Mouse (Mus musculus) limb, embryonic 11.5 days (tissue): Measurements from ENCODE around the gene Myo1a. TPM values are rescaled to one million over a fixed set of nuclear protein-coding genes. Genes with fewer than 3 reads are reported as not detected.

Experiments used
- polyA plus RNA-seq: library from polyadenylated mRNA; unstranded; fragments of >200 nt; fragmentation: Nextera tagmentation; extraction: Ambion mirVana; gene quantifications from 2 replicates; pipeline ENCODE4 v1.2.1, GENCODE M21; 2014

Myo1a gene
- polyA plus RNA-seq, 1 experiment from 2014 or later = 0.61 TPM

Other genes with a start within 250 kb of the Myo1a start
- gene Stac3, start 203.5 kb upstream of the Myo1a start, polyA plus RNA-seq = 0.21 and 0.34 TPM in 2 replicates
- gene Ndufa4l2, start 190.2 kb upstream of the Myo1a start, polyA plus RNA-seq = 0.48 and 0.96 TPM in 2 replicates
- 102 and 104 TPM in 2 replicates for gene Shmt2, start 182.7 kb upstream of the Myo1a start, polyA plus RNA-seq
- 0.95 and 1.2 TPM in 2 replicates for gene Nxph4, start 170.6 kb upstream of the Myo1a start, polyA plus RNA-seq
- gene Lrp1, start 84.0 kb upstream of the Myo1a start, polyA plus RNA-seq = 57.6 and 63.2 TPM in 2 replicates
- gene Stat6, start 62.2 kb upstream of the Myo1a start, polyA plus RNA-seq = 5.7 and 7.2 TPM in 2 replicates
- gene Nemp1, start 38.3 kb upstream of the Myo1a start, polyA plus RNA-seq = 12.5 and 15.0 TPM in 2 replicates
- gene Nab2, start 36.6 kb upstream of the Myo1a start, polyA plus RNA-seq = 12.7 and 13.1 TPM in 2 replicates
- gene Tac2, start 19.3 kb downstream of the Myo1a start, polyA plus RNA-seq = 1.9 and 2.9 TPM in 2 replicates
- gene Zbtb39, start 34.4 kb downstream of the Myo1a start, polyA plus RNA-seq = 7.2 and 7.7 TPM in 2 replicates
- 0.27 and 0.33 TPM in 2 replicates for gene Gpr182, start 46.6 kb downstream of the Myo1a start, polyA plus RNA-seq
- gene Rdh1, start 54.6 kb downstream of the Myo1a start, polyA plus RNA-seq = not detected in 2 replicates
- gene Rdh16f1, start 54.6 kb downstream of the Myo1a start, polyA plus RNA-seq = not detected in 2 replicates
- gene Rdh9, start 71.2 kb downstream of the Myo1a start, polyA plus RNA-seq = 0.11 TPM in 1 of 2 replicates, not detected in the other
- gene Rdh16, start 96.0 kb downstream of the Myo1a start, polyA plus RNA-seq = not detected in 2 replicates
- not detected in 2 replicates for gene Rdh19, start 144.8 kb downstream of the Myo1a start, polyA plus RNA-seq
- gene Rdh16f2, start 161.3 kb downstream of the Myo1a start, polyA plus RNA-seq = not detected in 2 replicates
- gene Rdh7, start 183.6 kb downstream of the Myo1a start, polyA plus RNA-seq = not detected in 2 replicates
- gene Sdr9c7, start 193.3 kb downstream of the Myo1a start, polyA plus RNA-seq = not detected in 2 replicates